Mouse (Mus musculus) bone marrow macrophage, adult 2 months (primary cell): ENCODE measurements around the gene Galnt3.

Source experiments
- CTCF ChIP-seq: IDR thresholded peaks from 2 replicates; pipeline ENCODE4 v1.5.1; 2012; ENCODE audit warnings: low read depth, mild to moderate bottlenecking, low read length, moderate library complexity
- POLR2A ChIP-seq: IDR thresholded peaks from 2 replicates; pipeline ENCODE4 v1.6.1; 2012; ENCODE audit warnings: mild to moderate bottlenecking, low read depth, low read length, borderline replicate concordance

DNA sequence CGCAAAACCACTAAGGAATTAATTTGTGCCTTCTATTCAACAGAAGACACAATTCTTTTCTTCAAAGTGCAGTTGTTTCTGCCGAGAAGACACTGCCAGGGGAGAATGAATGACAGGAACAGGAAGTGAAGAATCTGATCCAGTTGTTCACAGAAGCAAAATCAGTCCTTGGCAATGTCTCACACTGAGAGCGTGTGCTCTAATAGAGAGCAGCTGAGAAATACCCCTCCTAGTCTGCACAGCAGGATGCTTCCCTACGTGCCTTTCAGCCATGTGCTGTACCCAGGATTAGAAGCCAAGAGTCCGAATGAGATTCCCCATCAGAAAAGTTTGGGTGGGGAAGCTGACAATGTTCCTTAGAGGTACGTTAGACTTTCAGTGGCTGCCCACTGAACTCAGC lies 55.3 kb downstream of the Galnt3 start:
- TF ChIP-seq CTCF, result no peak
- no peak for TF ChIP-seq POLR2A
